Mouse (Mus musculus) mammary gland, adult 2 months (tissue): ENCODE data around the gene Pabpc4. TPM values are rescaled to one million over a fixed set of nuclear protein-coding genes. Genes with fewer than 3 reads are reported as not detected.

ENCODE experiments used
- polyA plus RNA-seq: library from polyadenylated mRNA; depleted of rRNA; stranded (reverse); fragments of >200 nt; gene quantifications from 2 replicates; pipeline ENCODE4 v1.2.3, GENCODE M21; 2012; ENCODE audit warnings: low replicate concordance; rRNA removed

Pabpc4 gene
- 129 and 203 TPM in 2 replicates for polyA plus RNA-seq

DNA sequence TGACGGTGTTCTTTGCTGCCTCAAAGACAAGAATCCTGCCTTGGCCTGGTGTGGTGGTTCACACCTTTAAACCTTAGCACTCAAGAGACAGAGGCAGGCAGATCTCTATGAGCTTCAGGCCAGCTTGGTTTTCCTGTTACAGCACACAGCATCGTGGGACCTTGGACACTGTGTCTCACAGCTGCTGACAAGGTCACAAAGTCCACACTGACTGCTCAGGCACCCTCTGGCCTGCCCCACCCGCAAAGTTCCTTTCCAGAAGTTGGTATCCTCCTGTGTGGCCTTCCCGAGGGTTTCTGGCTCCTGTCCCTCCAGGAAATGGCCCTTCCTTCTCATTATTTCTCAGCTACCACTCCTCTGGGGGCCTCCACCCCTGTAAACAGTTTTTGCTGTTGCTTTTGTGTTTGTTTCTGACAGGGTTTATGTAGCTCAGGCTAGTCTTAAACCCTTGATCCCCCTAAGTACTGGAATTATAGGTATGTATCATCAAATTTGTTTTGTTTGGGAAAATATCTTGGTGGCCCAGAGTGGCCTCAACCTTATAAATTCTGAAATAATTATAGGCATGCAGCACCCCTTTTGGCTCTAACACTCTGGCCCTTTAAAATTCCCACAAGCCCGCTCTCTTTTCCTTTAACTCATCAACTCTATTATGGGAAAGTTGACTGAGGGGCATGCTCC is at the start of gene Pabpc4:
Gene Pabpc4, plus strand, starts transcription at position 631 of the 681 bp plus-strand sequence.

DNA sequence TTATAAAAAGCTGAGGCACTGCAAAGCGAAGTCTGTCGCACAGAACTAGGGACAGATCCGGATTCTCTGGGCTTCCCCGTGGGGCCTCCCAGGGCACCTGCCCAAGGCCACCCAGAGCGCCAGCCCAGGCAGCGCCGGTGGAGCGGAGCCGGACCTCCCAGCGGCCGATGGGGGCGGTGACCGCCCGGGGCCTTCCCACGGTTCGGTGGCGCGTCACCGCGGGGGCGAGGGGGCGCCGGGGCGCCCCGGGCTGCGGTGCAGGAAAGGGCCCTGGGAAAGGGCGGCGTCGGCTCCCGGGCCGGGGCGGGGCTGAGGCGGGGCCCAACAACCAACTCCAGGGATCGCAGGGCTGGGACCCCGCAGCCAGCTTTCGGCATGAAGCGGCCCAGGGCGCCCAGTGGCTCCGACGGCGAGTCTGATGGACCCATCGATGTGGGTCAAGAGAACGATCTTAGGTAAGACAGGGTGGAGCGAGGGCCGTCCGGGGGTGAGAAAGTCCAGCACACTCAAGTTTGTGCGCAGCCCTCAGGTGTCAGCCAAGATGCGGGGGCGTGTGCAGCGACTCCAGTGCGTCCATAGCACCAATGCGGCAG is 28.6 kb upstream of the Pabpc4 start, which contains the start of gene Heyl:
Gene Heyl, plus strand, starts transcription at position 65 of the 593 bp plus-strand sequence.

DNA sequence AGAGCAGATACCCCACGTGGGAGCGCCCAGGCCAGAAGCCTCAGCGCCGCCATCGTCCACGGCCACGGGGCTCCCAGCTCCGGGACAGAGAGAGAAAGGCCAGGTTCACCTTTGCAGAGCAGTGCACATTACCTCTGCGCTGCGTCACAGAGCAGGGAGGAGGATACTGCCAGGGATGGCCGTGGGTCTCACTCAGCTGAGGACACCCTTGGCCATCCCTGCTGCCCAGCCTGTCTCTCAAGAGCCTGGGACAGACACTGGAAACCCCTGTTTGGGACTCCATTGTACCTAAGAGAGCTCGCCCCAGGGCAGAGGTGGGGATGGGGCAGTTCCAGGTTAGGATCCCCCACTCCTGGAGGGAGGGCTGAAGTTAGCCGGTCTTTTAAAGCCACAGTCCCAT is 61.4 kb downstream of the Pabpc4 start, which contains the start of gene Oxct2a:
Gene Oxct2a, minus strand, starts transcription at position 101 of the 400 bp plus-strand sequence.

DNA sequence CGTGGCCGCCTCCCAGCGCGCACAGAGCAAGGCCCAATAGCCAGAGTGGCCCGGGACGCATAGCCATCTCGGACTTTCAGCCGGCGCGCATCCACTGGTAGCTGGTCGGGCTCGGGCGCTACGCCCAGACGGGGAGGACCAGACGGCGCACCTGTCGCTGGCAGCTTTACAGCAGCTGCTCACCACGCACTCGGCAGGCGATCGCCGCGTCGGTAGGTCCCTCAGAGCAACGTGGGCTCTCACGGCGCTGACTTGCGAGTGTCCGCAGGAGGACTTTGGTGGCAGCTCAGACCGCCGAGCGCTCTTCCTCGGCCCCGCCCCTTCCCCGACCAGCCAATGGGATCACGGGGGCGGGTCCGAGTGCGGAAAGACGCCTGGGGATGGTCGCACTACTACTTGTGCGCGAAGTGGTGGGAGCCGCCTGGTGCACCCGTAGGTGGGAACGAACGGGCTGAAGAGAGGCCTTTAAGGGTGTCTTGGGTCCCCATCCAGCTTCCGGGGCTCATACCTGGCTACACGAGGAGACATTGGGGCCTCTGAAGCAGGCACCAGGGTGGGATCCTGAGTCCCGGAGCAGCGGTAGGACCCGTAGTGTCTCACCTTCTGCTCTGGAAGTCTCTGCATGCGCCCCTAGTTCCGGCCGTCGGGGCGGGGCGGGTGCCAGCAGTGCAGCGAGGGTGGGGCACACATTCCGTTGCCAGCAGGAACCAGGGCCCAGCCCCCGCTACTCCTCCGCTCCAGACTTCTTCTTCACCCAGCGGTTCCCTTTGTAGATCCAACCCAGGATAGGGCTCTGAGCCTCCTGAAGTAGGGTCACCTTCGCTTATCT is 80.7 kb downstream of the Pabpc4 start, which contains the start of gene Bmp8a:
Gene Bmp8a, minus strand, starts transcription at position 611 of the 829 bp plus-strand sequence.

Other genes with a start within 250 kb of the Pabpc4 start
- 7.5 and 9.3 TPM in 2 replicates for gene Trit1, start 245.8 kb upstream of the Pabpc4 start, polyA plus RNA-seq
- 0.31 and 0.50 TPM in 2 replicates for gene Bmp8b, start 157.2 kb upstream of the Pabpc4 start, polyA plus RNA-seq
- gene Oxct2b, start 146.1 kb upstream of the Pabpc4 start, polyA plus RNA-seq: 0.07 TPM in 1 of 2 replicates, not detected in the other
- 12.7 and 15.0 TPM in 2 replicates for gene Ppie, start 122.4 kb upstream of the Pabpc4 start, polyA plus RNA-seq
- gene Hpcal4, start 79.1 kb upstream of the Pabpc4 start, polyA plus RNA-seq: 0.27 and 0.92 TPM in 2 replicates
- 0.38 and 2.9 TPM in 2 replicates for gene Nt5c1a, start 60.8 kb upstream of the Pabpc4 start, polyA plus RNA-seq
- 5.7 and 7.5 TPM in 2 replicates for gene Heyl, start 28.8 kb upstream of the Pabpc4 start, polyA plus RNA-seq
- gene Oxct2a, start 61.3 kb downstream of the Pabpc4 start, polyA plus RNA-seq: 0.13 and 0.43 TPM in 2 replicates
- gene Bmp8a, start 80.9 kb downstream of the Pabpc4 start, polyA plus RNA-seq: 1.9 and 5.4 TPM in 2 replicates